Mouse (Mus musculus): ENCODE measurements around the gene Rexo5. TPM values are rescaled to one million over a fixed set of nuclear protein-coding genes. Genes with fewer than 3 reads are reported as not detected.
A peak's percentile ranks its signal among the peaks of the same experiment; 100 is the strongest.

The Rexo5 gene
- total and polyA plus RNA-seq, 2 experiments from 2014 or later: 2.3 to 6.1 TPM

GRCm38 (mm10) chr7:119862167-119862566 lies 68.4 kb downstream of the Rexo5 start:
- H3K4me2 ChIP-seq (ENCODE audit: low read depth, low read length, poor library complexity, severe bottlenecking): no peak overlapping the region
- WGBS: 49% methylated on average over 1 of the region's 1 CpGs
- H3K27me3 ChIP-seq (ENCODE audit: insufficient read depth, low read length): no peaks in the 10 kb centered on the region
- peak; percentile 14 for DNase-seq (ENCODE audit: low spot score)
- no peak for TF ChIP-seq CTCF (IDR thresholded peaks at IDR 0.05)
- ATAC-seq (ENCODE audit: low FRiP score): no peak
- H3K27ac ChIP-seq (ENCODE audit: low read depth, low read length): peak overlapping the region; percentile 34; the same call in 1 of the 2 replicates
- H3K9ac ChIP-seq (replicated peaks; ENCODE audit: low read length, poor library complexity, severe bottlenecking): no peak overlapping the region
- H3K4me1 ChIP-seq (ENCODE audit: insufficient read depth, low read length): peaks cover 5% of the 10 kb centered on the region; the same call in 1 of the 2 replicates
- peaks cover 10% of the 10 kb centered on the region; the same call in 1 of the 2 replicates for H3K36me3 ChIP-seq (ENCODE audit: insufficient read depth, low read length)
- no peak overlapping the region for H3K4me3 ChIP-seq (ENCODE audit: low read depth, low read length)
- H3K9me3 ChIP-seq (ENCODE audit: low read length): no peaks in the 10 kb centered on the region

DNA sequence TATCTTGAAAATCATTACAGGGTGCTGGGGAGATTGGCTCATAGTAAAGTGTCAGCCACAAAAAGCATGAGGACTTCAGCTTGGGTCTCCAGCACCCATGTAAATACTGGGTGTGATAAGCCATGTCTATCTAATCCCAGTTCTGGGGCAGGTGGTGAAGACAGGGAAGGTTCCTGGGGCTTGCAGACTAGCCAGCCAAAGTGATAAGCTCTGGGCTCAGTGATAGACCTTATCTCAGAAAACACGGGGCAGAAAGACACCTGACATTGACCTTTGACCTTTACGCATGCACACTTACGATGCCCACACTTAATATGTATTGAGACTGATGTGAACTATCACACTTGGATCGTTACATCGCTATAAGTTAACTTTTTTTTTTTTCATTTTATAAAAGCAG lies 70.7 kb downstream of the Rexo5 start:
- Histone ChIP-seq H3K36me3 (ENCODE audit: insufficient read depth, low read length) (no peaks in the 10 kb centered on the region), H3K9ac (replicated peaks; ENCODE audit: low read length, poor library complexity, severe bottlenecking) (no peak overlapping the region), H3K4me2 (ENCODE audit: low read depth, low read length, poor library complexity, severe bottlenecking) (no peak overlapping the region), H3K27ac (ENCODE audit: low read depth, low read length) (no peak overlapping the region), H3K9me3 (ENCODE audit: low read length) (no peaks in the 10 kb centered on the region), H3K27me3 (ENCODE audit: insufficient read depth, low read length) (no peaks in the 10 kb centered on the region), H3K4me1 (ENCODE audit: insufficient read depth, low read length) (peaks cover 5% of the 10 kb centered on the region; the same call in 1 of the 2 replicates), H3K4me3 (ENCODE audit: low read depth, low read length) (no peak overlapping the region)
- no peak for ATAC-seq (ENCODE audit: low FRiP score)
- TF ChIP-seq CTCF (IDR thresholded peaks at IDR 0.05): no peak
- WGBS: 94% methylated on average over 5 of the region's 5 CpGs
- no peak for DNase-seq (ENCODE audit: low spot score)

DNA sequence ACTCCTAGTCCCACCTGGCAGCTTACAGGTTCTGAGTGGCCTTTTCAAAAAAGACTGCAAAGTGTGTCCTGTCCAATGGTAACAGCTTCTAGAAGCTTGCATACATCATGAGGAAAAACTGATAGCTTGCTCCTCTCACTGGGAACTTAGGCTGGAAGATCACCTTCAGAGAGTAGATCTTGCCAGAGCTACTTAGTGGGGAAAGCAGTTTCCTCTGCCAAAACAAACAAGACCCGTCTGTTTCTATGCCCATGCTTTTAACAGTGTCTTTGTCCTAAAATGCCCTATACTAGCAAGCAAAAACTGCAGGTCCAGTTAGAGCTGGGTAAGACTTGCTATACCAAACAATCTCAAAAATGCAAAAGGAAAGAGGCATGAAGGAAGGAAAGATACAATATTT lies 72.3 kb downstream of the Rexo5 start:
- Histone ChIP-seq H3K36me3 (ENCODE audit: insufficient read depth, low read length) (no peaks in the 10 kb centered on the region), H3K9me3 (ENCODE audit: low read length) (no peaks in the 10 kb centered on the region), H3K4me3 (ENCODE audit: low read depth, low read length) (no peak overlapping the region), H3K4me2 (ENCODE audit: low read depth, low read length, poor library complexity, severe bottlenecking) (no peak overlapping the region), H3K9ac (replicated peaks; ENCODE audit: low read length, poor library complexity, severe bottlenecking) (no peak overlapping the region), H3K4me1 (ENCODE audit: insufficient read depth, low read length) (peaks cover 5% of the 10 kb centered on the region; the same call in 1 of the 2 replicates), H3K27me3 (ENCODE audit: insufficient read depth, low read length) (no peaks in the 10 kb centered on the region), H3K27ac (ENCODE audit: low read depth, low read length) (no peak overlapping the region)
- no peak for TF ChIP-seq CTCF (IDR thresholded peaks at IDR 0.05)
- no peak for ATAC-seq (ENCODE audit: low FRiP score)
- WGBS: 52% methylated on average over 1 of the region's 1 CpGs
- no peak for DNase-seq (ENCODE audit: low spot score)

- WGBS: 60% methylated on average over 4 of the region's 4 CpGs
- Histone ChIP-seq H3K4me3 (ENCODE audit: low read depth, low read length) (no peak overlapping the region), H3K4me2 (ENCODE audit: low read depth, low read length, poor library complexity, severe bottlenecking) (no peak overlapping the region), H3K27ac (ENCODE audit: low read depth, low read length) (no peak overlapping the region), H3K27me3 (ENCODE audit: insufficient read depth, low read length) (no peaks in the 10 kb centered on the region), H3K9me3 (ENCODE audit: low read length) (no peaks in the 10 kb centered on the region), H3K4me1 (ENCODE audit: insufficient read depth, low read length) (no peaks in the 10 kb centered on the region), H3K9ac (replicated peaks; ENCODE audit: low read length, poor library complexity, severe bottlenecking) (no peak overlapping the region), H3K36me3 (ENCODE audit: insufficient read depth, low read length) (no peaks in the 10 kb centered on the region)
- ATAC-seq (ENCODE audit: low FRiP score) (no peak), DNase-seq (ENCODE audit: low spot score) (no peak)
- no peak for TF ChIP-seq CTCF (IDR thresholded peaks at IDR 0.05)
Observed at GRCm38 (mm10) chr7:119872204-119872603, 78.4 kb downstream of the Rexo5 start.

DNA sequence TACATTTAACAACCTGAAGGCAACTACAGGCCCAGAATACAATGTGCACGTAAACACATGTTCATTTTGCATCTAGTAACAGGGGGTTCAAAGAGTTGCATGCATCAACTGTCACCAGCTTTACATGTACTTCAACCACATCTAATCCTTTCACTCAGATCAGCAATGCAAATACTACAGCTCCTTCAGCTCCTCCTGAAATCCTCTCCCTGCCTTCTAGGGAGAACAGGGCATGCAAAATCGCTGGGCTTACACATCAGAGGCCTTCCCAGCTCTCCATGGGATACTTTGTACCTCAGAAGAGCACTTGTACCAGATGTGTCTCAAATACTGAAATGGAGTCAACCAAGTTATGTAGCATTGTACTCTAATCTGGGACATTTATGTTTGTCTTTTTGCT lies 79.2 kb downstream of the Rexo5 start:
- no peak overlapping the region for H3K9ac ChIP-seq (replicated peaks; ENCODE audit: low read length, poor library complexity, severe bottlenecking)
- no peaks in the 10 kb centered on the region for H3K9me3 ChIP-seq (ENCODE audit: low read length)
- no peak overlapping the region for H3K27ac ChIP-seq (ENCODE audit: low read depth, low read length)
- ATAC-seq (ENCODE audit: low FRiP score): no peak
- no peak overlapping the region for H3K4me3 ChIP-seq (ENCODE audit: low read depth, low read length)
- no peak for TF ChIP-seq CTCF (IDR thresholded peaks at IDR 0.05)
- H3K36me3 ChIP-seq (ENCODE audit: insufficient read depth, low read length): no peaks in the 10 kb centered on the region
- no peaks in the 10 kb centered on the region for H3K27me3 ChIP-seq (ENCODE audit: insufficient read depth, low read length)
- no peak overlapping the region for H3K4me2 ChIP-seq (ENCODE audit: low read depth, low read length, poor library complexity, severe bottlenecking)
- no peaks in the 10 kb centered on the region for H3K4me1 ChIP-seq (ENCODE audit: insufficient read depth, low read length)
- no peak for DNase-seq (ENCODE audit: low spot score)
- WGBS: 23% methylated on average over 2 of the region's 2 CpGs

DNA sequence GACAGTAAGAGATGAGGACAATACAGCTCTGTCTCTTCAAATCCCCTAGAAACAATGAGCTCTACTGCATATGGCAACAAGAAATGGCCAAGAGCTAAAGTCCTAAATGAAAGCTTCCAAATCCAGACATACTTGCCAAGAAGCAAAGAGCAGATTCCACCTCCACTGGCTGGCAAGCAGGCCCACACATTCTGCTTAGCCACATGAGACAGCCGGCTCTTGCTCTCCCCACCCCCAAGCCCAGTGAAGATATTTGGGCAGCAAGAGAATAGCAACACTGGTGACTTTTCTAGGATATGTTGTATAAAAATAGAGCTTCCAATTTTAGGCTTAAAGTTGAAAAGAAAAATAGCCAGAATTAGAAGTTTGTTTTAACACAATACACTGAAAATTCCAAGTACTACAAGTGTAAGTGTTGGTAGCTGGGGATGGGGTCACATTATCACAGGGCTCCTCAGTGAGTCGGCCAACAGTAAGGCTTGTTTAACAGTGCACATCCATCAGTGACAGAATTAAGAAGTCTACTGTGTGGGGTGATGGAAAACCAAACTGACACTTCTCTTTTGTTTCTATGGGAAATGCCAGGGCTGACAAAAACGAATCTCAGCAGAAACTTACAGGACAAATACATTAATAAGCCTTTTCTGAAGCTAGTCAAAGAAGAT lies 82.1 kb downstream of the Rexo5 start:
- H3K27ac ChIP-seq (ENCODE audit: low read depth, low read length): no peak overlapping the region
- DNase-seq (ENCODE audit: low spot score) (peak; percentile 8), ATAC-seq (ENCODE audit: low FRiP score) (no peak)
- 52% methylated on average over 3 of the region's 3 CpGs for WGBS
- no peaks in the 10 kb centered on the region for H3K27me3 ChIP-seq (ENCODE audit: insufficient read depth, low read length)
- no peak overlapping the region for H3K4me3 ChIP-seq (ENCODE audit: low read depth, low read length)
- TF ChIP-seq CTCF (IDR thresholded peaks at IDR 0.05): no peak
- H3K9ac ChIP-seq (replicated peaks; ENCODE audit: low read length, poor library complexity, severe bottlenecking): no peak overlapping the region
- H3K36me3 ChIP-seq (ENCODE audit: insufficient read depth, low read length): no peaks in the 10 kb centered on the region
- H3K9me3 ChIP-seq (ENCODE audit: low read length): no peaks in the 10 kb centered on the region
- no peaks in the 10 kb centered on the region for H3K4me1 ChIP-seq (ENCODE audit: insufficient read depth, low read length)
- no peak overlapping the region for H3K4me2 ChIP-seq (ENCODE audit: low read depth, low read length, poor library complexity, severe bottlenecking)

Measured in midbrain, postnatal 0 days (tissue).